Mouse (Mus musculus): ENCODE data around the gene Ccdc167.
"Not testable (repeated sequence)": the region's sequence is repeated elsewhere in the genome, so short reads cannot be mapped to it uniquely, and the experiment has no call there.

Gene Ccdc167

DNA sequence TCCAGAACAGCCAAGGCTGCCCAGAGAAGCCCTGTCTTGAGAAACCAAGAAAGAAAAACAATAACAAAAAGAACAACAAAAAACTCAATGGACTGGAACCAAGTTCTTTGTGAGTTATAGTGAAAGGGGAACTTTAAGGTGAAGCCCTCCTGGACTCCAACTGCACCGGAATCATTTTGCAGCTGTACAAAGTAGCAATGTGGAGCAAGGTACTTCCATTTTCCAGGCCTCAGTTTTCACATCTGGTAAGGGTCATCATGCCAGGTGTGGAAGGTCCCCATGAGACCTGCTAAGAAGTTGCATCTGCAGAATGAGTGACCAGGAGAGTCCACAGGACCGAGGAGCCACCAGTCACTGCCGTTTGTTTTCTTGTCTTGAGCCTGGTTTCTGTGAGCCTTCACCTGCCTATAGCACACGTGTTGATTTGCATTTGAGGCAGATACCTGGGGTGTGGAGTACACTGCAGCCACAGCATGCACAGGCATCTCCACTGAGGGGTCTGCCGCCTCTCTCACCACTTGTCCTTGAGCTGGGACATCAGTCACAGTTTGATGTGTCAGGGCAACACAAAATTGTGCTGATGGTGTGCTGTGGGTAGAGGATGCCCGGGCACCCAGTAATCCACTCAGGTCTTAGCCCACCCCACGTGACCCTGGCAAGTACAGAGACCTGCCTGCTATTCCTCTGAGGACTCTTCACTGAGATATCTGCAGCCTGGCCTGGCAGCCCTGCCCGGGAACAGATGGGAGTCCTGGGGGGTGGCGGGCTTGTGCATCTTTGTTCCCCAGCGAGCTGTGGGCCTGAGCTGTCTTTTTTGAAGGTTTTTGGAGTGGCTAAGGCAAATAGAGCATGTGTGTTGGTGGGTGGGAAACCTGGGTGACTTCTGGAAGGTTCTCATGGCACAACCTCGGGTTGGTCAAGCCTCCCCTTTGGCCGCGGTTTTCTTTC, 3.1 kb upstream of the Ccdc167 start:
- no peak for DNase-seq (ENCODE audit: low read depth, low spot score)

DNA sequence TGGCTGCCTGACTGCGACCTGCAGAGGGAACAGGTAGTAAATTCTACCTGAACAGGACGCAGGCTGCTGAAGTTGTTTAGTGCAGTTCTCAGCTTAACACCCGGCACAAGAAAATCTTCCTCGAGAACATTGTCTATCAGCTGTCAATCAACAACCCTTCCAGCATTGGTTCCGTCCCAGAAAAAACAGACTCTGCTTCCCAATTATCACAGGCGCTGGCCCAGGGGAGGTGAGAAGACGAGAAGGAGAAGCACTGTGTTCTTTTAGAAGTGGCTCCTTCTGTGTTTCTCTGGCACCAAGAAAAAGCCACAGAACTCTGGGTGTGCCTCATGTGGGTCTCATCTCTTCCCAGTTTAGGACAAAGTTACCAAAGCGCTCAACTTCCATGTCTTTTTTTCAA, 1.8 kb upstream of the Ccdc167 start:
- DNase-seq (ENCODE audit: low read depth, low spot score), result no peak

DNA sequence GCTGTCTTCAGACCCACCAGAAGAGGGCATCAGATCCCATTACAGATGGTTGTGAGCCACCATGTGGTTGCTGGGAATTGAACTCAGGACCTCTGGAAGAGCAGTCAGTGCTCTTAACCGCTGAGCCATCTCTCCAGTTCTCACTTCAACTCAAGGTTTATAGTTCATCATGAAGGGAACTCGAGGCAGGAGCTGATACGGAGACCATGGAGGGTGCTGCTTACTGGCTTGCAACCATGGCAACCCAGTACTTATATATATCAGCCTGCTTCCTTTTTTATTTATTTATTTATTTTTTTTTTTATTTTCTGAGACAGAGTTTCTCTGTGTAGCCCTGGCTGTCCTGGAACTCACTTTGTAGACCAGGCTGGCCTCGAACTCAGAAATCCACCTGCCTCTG, 3.1 kb downstream of the Ccdc167 start:
- DNase-seq (ENCODE audit: low read depth, low spot score), result not testable (repeated sequence)

DNA sequence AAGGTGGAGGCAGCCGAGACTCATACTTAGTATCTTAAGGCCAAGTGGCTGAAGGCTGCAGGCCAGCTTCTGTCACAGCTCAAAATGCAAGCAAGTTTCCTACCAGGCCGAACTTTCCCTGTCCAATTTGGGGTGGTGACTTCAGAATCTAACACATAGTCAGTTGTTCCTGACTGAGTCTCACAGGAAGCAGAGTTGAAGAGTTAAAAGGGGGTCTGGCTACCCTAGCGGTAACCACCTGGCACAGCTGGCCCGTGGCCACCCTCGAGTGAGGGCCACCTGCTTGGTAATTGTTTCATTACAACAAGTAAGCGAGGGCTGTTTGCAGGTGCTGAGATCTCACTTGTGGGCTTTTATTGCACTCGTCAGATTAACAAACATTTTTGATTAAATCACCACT, 4.3 kb downstream of the Ccdc167 start:
- DNase-seq (ENCODE audit: low read depth, low spot score), result no peak

DNA sequence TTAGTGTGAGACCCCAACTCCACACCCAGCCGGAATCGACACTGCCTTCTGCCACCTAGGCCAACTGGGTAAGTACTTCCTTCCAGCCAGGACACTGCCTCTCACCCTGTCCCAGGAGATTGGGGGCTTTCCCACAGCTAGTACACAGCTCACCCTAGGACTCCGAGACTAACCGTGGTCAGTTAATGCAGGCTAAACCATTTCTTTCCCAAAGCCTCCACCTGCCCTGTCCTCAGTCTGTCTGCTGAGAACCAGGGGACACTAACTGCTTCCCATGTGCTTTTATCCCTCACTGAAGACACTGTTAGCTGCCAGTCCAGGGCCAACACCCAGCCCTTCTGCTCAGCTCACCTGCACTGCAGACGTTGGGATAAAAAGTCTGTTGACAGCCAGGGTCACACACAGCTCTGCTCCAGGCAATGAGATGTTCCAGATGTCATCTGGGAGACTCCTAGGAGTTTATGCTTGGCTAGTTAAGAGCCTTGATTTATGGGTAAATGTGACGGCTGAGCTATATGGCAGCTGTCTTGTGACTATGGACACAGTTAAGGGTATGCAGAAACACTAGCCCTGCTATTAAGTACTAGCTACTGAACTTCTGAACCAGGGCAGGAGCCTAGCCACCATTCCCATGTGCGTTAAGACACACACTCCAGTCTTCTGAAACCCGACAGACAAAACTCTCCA, 5.0 kb downstream of the Ccdc167 start:
- no peak for DNase-seq (ENCODE audit: low read depth, low spot score)

DNA sequence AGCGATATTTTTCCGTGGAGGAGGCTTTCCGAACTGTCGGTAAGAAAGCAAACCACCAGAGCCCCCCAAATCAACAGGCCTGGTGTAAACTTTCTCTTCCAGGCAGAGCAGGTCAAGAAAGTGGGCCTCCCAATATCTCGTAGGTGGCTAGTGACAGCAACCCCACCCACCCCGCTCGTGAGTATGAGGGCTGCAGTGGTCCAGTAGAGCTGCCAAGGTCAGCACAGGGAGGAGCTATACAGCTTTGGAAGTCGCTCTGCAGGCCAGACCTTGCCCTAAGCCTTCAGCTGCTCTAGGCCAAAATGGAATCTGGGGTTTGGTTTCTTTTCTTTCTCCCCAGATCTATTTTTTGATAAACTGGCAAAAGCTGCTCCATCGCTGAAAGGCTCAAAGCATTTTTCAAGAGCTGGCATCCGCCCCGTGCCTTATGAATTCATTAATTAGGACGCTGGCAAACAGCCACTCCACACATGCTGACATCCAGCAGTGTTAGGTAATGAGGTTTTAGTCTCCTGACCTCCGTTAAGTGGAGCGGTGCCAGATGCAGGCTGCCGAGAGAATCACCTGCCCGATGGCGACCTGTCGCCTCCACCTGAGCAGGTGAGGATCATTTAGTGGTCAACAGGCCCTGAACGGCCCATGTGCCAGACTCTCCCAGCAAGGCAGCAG, 5.6 kb downstream of the Ccdc167 start:
- DNase-seq (ENCODE audit: low read depth, low spot score), result no peak

DNA sequence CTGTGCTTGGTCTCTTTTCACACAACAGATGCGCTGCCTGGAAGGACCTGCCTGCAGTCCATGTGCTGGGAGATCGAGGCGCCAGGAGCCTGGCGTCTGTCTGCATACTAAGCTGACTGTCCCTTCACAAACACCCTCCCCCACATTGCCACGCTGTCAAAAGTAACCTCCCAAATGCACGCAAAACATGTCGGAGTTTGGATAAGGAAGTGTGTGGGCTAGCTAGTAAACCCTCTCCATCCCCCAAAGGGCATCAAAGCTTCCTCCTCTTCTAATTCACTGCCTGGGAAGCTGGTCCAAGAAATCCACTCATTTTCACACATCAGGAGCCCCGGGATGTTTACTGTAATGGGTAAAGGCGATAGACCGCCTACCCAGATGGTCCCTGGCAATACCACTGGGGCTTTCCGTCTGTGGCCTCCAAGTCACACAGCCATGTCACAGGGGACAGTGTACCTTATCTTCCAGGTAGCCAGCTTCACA, 6.2 kb downstream of the Ccdc167 start:
- no peak for DNase-seq (ENCODE audit: low read depth, low spot score)

DNA sequence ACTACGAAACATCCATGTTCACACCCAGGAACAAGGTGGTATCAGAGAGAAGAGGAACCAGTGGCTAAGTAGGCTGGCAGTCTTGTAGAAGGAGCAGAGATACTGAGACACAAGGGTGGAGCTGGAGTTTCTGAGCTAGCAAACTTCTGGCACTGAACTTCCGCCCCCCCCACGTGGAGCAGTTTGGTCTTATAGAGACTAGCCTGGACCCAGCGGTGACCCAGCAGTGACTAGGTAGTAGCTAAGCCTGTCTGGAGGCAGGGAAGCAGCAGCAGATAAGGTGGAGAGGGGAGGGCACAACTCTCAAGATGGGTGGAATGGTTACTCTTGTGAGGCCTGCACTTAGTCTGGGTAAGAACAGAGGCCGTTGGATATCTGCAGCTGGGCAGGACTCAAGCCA, 8.1 kb downstream of the Ccdc167 start:
- DNase-seq (ENCODE audit: low read depth, low spot score), result no peak

DNA sequence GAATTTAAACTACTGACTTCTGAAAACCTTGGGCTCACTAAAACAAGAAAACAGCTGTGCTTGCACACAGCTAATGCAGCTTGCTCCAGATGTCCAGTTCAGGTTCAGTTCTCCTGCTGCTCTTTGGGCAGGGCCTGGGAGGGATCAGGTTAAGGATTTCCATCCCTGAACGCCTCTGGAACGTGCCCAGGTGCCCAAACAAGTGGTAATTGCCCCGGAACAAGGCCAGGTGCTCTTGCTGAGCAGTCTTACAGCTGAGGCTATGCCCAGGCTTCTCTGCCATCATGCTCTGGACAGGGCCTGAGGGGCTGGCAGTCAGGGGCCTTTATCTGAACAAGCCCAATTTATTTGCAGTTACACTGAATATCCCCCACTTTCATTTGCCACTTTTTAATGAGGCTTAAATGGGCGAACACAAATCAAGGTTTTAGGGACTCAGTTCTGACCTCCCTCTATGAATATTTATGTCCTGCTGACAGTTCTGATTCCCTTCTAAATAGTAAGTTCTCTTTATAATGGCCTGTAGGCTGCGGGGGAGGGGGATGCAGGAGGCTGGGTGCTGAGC, 9.8 kb downstream of the Ccdc167 start:
- no peak for DNase-seq (ENCODE audit: low read depth, low spot score)

DNA sequence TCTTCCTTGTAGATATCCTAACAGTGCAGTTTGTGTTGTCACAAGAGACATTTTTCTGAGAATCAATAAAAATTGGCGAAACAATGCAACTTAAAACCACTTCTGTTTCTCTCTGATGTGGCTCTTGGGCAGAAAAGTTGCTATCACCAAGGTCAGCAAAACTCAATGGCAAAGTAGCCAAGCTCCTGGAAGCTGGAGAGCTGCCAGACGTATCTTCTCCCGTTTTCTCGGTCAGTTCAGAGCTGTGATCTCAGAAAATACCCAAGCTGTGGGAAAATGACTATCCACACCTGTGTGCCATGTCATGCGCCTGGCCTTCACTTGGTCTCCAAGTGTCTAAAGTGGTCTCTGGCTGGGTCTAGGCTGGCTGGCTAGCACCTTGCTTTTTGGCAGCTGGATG, 11.0 kb downstream of the Ccdc167 start:
- no peak for DNase-seq (ENCODE audit: low read depth, low spot score)

DNA sequence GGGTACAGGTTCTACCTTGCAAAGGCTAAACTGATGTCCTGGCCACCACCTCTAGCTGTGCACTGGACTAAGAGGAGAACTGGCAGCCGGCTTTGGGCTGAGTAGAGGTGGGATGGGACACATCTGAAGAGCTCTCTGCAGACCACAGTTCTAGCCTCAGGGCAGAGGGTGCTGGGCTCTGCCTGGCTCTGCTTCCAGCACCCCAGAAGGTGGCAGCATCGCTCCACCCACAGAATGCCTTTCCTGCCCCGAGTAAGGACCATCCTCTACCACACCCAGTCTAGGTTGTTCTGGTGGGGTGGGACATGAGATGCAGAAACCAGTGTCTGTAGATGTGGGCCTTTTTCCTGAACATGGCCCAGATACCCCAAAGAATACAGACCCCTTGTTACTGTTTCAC, 12.1 kb downstream of the Ccdc167 start:
- peak; percentile 46 for DNase-seq (ENCODE audit: low read depth, low spot score)

DNA sequence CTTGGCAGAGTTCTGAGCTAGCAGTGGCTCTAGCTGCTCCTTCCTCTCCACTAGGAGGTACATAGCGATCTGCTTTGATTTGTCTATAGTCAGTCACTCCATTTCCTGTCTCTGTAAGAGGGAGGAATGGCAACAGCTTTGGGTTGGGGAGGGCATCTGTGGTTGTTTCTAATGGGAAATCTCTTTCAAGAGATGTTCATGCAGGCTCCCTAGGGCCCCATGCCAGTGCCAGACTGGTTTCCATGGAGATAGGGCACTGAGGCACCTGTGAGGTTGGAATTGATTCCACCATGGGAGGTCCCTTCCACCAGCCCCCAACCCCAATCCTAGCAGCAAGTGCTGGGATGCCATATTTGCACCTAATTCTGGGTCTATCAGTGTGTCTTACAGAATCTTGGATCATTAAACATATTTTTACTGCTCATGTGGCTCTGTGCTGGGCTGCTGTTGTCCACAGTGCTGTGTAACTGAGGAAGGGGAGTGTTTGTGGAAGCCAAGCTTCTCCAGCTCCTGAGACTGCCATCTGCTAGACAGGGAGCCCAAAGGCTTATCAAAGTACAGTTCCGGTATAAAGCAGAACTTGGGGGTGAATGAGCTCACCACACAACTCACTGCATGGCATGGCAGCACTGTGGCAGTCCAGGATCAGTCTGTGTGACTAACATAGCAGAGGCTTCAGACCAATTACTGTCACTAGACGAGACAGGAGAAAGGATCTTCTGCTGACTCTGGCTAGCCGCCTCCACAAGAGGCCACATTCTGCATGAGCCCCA, 13.7 kb downstream of the Ccdc167 start:
- DNase-seq (ENCODE audit: low read depth, low spot score), result no peak

DNA sequence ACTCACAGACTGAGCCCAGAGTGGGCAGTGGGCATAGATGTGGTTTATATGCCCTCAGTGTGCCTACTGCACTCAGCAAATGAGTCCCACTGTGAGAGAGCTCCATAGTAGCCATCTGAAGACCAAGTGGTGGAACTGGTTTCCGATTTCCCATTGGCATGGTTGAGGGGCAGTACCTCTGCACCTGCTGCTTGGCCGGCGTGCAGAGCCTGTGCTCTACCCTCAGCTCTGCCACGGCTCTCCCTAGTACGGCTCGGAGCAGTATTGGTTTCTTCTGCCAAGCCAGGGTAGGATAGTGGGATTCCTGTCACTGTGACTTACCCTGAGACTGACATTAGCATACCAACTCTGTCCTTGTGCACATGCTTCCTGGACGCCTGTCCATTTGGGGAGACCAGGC, 16.3 kb downstream of the Ccdc167 start:
- DNase-seq (ENCODE audit: low read depth, low spot score), result no peak

DNA sequence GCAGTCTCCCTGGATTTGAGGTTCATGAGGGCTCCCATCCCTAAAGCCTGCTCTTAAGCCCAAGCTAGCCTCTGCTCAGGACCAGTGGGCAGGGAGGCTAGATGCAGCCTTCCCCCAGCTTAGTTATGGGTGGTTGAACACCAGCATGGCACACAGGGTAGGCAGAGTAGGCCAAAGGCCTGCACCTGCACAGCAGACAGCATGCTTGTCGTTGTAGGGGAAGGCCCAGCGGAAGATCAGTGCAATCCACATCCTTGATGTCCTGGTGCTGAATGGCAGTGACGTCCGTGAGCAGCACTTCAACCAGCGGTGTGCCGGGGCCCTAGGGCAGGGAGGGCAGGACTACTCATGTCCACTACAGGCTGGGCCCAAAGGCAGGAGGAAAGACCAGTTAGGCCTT, 18.4 kb downstream of the Ccdc167 start:
- DNase-seq (ENCODE audit: low read depth, low spot score), result no peak

DNA sequence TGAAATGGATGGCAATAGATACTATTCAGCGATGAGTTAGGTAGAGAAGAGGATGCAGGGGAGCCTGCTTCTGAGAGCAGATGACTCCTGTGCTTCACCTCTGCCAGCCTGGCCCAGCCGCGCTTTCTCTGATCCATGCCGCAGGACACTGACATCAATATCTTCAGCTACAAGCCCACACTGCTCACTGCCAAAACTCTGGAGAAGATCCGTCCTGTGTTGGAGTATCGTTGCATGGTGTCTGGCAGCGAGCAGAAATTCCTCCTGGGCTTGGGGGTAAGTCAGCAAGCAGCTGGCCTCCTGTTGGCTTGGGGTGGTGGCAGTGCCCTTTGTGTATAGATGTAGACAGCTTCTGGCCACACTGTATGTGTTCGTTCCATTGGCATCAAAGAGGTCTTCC, 19.9 kb downstream of the Ccdc167 start:
- DNase-seq (ENCODE audit: low read depth, low spot score), result no peak

DNA sequence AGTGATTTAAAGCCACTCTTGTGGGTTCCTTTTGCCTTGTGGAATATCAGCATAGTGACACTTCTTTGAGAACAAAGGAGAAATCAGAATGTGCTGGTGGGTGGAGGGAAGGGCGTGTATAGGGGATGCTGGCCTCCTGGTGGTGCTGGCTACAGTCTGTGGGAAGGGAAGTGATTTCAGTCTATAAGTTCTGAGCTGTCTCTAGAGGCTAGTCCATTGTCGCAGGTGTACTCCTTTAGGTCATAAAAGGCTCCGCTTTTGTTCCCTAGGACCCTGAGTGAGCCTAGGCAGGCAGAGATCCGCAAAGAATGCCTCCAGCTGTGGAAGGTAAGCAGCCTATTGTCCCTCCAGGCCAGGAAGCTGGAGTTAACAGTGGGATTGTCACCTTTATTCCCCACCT, 22.3 kb downstream of the Ccdc167 start:
- DNase-seq (ENCODE audit: low read depth, low spot score), result no peak

DNA sequence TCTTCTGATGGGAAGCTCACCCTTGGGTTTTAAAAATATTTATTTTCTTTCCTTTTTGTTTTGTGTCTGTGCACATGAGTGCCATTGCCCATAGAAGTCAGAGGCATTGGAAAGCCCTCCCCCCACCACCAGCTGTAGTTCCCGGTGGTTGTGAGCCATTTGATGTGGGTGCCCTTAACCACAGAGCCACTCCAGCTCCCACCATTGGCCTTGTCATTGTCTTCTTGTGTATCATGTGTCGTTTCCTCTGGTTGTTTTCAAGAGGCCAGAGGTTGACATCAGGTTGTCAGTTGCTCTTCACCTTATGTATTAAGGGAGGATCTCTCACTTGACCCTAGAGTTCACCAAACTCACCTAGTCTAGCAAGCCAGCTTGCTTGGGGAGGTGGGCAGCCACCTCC, 23.3 kb downstream of the Ccdc167 start:
- DNase-seq (ENCODE audit: low read depth, low spot score), result peak; percentile 49

DNA sequence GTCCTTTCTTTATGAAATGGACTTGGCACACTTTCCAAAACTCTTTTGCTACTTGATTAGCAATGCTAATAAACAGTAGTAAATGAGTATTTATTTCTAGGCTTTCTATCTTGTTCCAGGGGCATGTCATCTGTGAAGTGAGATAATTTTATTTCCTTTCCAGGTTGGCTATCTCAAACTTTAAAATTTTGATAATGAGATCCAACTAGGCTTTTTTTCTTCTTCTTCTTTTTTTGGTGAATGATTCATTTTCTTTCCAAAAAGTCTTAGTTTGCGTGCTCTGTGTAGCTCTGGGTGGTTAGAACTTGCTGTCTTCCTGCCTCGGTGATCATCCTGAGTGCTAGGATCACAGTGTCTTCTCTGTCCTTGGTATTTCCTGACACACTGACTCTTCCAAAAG, 24.0 kb downstream of the Ccdc167 start:
- DNase-seq (ENCODE audit: low read depth, low spot score), result no peak

DNA sequence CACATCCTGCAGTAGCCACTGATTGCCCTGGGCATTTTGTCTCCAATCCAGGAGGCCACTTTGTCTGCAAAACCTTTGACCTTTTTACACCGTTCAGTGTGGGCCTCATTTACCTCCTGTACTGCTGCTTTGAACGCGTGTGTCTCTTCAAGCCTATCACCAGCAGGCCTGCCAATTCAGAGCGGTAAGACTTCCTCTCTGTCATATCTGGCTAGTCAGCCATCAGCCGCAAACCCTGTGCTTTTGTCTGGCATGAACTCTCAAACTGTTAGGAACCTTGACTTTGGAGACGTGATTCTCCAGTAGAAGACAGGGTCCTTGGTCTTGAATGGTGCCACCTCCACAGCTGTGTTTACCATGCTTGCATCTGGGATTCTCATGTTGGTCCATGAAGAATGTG, 26.6 kb downstream of the Ccdc167 start:
- no peak for DNase-seq (ENCODE audit: low read depth, low spot score)

DNA sequence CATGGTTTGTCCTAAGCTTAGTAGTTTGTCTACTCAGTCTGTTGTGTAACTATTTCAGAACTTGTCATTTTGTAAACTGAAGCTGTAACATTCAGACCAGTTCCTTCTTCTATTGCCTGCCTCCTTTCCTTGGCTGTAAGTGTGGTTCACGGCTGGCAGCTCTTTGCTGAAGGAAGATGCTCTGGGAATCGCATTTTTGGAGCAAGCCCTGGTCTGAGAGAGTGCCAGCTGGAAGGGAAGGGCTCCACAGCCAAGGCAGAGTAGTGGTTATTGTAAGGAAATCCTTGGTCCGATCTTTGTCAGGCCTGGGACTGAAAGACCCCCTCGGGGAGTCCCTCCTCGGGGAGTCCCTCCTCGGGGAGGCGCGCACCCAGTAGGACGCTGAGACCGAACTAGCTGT, 28.2 kb downstream of the Ccdc167 start:
- DNase-seq (ENCODE audit: low read depth, low spot score), result no peak

DNA sequence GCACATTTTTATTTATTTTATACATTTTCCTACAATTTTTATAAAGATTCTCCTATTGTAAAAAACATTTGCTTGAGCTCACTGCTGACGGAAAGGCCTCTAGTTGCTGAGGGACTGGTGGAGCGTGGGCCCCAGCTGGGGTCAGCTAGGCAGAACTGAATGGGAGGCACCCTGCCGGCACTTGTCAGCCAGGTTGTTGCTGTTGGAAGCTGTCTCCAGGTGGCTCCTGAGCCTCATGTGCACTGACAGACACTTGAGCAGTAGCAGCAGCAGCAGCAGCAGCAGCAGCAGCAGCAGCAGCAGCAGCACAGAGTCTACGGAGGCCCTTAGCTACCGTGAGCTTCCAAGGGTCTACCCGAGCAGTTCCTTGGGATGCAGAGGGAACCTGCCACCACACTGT, 29.5 kb downstream of the Ccdc167 start:
- DNase-seq (ENCODE audit: low read depth, low spot score), result no peak
